Mouse (Mus musculus) heart, adult 11 months (tissue): ENCODE results near the gene Tmem235.
"Not testable (repeated sequence)": the region's sequence is repeated elsewhere in the genome, so short reads cannot be mapped to it uniquely, and the experiment has no call there.

Source experiments
- DNase-seq: peaks from one replicate; pipeline ENCODE4 v3.0.0; 2022

The Tmem235 gene

GRCm38 (mm10) chr11:117833509-117833908, 27.0 kb upstream of the Tmem235 start:
- not testable (repeated sequence) for DNase-seq

- DNase-seq: no peak
These were observed 26.5 kb upstream of the Tmem235 start for GRCm38 (mm10) chr11:117834086-117834485.

DNA sequence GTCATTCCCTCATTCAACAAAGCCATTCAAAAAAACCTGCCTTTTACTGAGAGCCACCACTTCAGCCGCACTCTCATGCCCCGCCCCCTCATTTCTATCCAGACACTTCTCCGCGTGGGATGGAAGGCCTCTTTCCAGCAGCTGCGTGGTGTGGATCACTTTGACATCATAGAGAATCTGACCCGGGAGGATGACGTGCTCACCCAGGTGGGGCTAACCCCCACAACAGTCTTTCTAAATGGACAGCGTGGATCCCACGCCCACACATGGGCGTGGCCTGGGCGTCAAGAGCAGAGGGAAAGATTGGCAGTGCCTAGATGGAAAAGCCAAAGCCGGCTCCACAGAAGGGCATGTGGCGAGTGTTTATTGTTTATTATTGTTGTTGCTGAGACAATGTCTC, 24.2 kb upstream of the Tmem235 start:
- peak; percentile 92 for DNase-seq

DNA sequence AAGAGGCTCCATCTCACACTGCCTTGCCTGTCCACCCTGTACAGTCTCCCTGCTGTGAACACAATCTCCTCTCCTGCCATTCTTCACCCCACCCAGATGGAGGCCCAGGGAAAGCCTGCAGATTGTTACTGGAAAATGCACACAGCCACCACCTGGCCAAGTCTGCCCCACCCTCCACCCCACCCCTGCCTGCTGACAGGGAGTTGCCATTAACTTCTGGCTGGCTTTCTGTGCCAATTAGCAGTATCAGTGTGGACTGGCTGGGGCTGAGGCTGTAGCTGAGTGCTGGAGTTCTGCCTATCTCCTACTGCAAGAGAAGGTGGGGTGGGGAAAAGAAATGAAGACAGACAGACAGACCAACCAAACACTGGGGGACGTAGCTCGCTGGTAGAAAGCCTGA, 22.0 kb upstream of the Tmem235 start:
- DNase-seq: peak; percentile 94

DNA sequence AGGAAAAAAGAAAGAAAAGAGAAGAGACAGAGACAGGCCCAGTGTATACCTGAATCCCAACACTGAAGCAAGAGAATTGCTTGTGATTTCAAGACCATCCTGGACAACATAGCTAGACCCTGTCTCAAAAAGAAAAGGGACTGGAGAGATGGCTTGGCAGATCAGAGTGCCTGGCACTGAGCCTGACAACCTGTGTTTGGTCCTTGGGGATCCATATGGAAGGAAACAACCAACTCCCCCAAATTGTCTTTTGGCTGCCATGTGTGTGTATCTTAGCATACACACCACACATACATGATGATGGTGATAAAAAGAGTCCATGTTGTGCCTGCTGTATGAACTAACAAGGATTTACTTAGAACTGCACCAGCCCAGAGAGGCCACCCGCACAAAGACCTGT, 21.5 kb upstream of the Tmem235 start:
- DNase-seq: no peak

DNA sequence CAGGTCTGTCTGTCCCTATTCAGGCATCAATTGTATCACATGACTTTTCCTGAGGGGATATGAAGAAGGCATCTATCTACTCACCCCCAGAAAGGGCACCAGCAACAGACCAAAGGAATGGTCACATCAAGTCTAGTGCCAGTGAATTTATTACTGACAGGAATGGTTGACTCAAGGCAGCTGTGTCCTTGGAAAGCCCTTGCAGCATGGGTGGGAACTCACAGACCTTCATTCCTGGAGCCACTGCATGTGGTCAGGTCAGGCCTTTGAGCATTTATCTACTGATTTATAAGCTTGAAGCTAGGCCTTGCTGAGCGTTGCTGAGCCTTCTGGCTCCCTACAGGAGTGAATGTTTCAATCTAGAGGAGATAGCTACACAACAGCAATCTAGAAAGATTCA, 19.6 kb upstream of the Tmem235 start:
- no peak for DNase-seq

GRCm38 (mm10) chr11:117843434-117843833, 17.1 kb upstream of the Tmem235 start:
- no peak for DNase-seq

DNA sequence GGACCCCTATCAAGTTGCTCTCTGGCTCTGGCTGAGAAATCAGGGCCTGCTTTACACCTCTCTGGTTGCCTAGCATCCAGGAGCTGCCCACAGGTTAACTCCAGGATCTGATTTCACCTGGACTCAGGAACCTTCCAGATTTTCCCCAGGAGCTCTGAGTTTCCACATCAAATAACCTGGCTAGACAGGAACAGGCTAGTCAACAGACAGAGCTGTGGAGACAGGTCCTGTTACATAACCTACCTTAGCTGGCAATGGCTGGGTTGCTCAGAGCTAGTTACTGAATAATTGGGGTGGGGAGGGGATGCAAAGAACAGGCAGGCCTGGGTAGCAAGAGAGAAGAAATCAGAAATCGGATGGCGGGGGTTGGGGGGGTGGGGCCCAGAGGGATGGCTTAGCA, 15.6 kb upstream of the Tmem235 start:
- DNase-seq: no peak

DNA sequence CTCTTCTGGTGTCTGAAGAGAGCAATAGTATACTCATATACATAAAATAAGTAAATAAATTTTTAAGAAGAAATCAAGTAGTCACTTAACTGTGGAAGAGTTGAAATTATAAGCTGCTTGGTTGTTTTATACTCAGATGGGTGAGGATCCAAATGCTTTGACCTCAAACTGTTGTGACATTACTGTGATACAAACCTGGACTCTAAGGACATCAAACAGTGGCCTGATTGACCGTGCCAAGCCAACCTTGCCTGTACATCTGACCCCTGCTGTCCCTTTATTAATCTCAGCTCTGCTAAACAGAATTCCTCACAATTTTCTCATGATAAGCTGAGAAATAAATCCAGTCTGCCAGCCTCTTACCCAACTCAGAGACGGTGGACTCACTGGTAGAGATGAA, 14.9 kb upstream of the Tmem235 start:
- DNase-seq: no peak

DNA sequence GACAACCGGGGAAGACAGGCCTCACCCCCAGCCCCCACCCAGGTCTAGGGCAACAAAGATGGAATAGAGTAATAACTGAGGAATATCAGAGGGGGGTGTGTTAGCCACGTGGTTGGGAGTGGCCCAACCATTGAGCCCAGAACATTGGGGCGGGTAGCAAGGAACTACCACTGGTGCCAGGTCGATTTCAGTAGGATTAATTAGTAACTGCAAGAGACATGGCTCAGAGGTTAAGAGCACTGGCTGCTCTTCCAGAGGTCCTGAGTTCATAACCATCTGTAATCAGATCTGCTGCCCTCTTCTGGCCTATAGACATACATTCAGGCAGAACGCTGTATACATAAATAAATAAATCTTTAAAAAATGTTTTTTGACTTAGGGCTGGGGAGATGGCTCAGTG, 13.9 kb upstream of the Tmem235 start:
- DNase-seq: no peak

DNA sequence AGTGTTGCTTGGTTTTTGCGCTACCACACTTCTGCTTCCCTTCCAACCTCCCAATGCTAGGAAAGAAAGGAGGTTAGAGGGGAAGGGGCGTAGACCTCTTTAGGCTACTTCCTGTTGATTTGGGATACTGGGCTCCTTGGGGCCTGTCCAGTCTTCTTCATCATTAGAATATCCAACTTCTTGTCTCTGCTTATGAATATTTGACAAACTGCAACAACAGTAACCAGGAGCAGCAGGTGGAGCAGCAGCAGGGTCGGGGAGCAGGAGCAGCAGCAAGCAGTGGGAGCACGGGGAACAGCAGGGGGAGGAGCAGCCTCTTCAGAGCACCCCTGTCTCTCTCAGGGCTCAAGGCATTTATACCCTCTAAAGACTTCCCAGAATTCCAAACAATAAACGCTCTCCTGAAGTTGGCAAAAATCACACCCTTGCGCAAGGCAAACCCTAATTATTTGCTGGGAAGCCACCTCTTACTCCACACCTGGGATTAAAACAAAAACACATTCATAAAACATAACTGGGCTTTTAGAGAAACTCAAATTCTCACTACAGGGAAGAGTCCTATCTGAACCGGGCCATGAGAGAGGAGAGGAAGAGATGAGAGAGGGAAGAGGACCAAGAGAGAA, 12.8 kb upstream of the Tmem235 start:
- DNase-seq: peak; percentile 91

GRCm38 (mm10) chr11:117848271-117848984, 12.1 kb upstream of the Tmem235 start:
- DNase-seq: no peak

DNA sequence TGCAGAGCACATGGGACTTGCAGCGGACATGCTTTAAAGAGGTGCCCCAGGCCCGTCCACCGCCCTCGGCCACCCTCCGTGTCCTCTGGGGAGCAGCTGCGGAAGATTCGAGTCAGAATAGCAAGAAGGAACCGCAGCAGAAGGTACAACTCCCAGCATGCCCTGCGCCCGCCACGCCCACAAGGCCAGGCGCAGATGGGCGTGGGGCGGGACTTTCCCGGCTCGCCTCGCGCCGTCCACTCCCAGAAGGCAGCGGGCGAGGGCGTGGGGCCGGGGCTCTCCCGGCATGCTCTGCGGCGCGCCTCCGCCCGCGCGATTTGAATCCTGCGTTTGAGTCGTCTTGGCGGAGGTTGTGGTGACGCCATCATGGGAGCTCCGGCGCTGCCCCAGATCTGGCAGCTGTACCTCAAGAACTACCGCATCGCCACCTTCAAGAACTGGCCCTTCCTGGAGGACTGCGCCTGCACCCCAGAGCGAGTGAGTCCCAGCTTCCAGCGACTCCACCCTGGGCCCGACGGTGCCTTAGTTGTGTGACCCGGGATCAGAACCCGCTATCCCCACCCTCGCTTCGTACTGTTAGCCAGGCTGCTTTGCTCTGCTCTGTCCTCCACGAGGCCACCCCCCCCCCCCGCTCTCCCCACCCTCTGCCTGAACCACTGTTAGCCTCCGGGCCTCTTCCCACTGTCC, 11.4 kb upstream of the Tmem235 start, which contains the start of gene Birc5:
Gene Birc5, plus strand, starts transcription at position 267 of the 687 bp plus-strand sequence.
- DNase-seq: peak; percentile 99

- no peak for DNase-seq
These were observed 7.7 kb upstream of the Tmem235 start for GRCm38 (mm10) chr11:117852875-117853274.

DNA sequence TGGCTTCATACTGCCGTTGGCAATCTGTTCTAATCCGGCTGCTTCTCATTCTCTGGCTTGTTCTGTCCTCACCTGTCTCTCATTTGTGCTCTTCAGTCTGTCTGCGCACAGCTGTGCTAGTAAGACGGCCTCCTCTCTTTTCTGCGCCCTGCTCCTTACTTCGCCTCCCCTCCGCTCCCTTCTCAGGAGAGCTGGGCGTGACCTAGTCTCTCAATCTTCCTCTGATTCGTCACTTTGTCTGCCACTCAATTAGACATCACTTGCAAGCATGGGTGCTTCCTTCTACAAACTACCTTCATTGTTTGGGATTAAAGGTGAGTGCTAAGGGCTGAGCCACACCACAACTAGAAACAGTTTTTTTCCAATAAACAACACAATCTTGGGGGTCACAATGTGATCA, 6.3 kb upstream of the Tmem235 start:
- no peak for DNase-seq

- DNase-seq: no peak
These were observed 5.2 kb upstream of the Tmem235 start for GRCm38 (mm10) chr11:117855360-117855759.

DNA sequence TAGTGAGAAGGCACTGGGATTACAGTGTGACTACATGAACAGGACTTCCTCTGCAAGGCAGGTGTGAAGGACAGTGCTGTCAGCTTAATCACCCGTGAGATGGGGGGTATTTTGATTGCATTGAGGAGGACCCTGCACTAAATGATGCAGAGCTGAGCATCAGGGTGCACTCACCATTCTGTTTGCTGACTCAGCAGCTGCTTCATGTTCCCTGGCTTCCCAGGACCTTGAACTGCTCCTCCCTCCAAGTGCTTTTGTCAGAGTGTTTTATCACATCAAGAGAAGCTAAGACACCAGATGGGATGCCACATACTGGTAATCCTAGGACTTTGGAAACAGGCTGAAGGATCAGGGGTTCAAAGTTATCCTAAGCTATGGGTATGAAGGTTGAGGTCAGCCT, 4.6 kb upstream of the Tmem235 start:
- DNase-seq: no peak

- no peak for DNase-seq
These were observed 3.1 kb upstream of the Tmem235 start for GRCm38 (mm10) chr11:117857462-117857861.

DNA sequence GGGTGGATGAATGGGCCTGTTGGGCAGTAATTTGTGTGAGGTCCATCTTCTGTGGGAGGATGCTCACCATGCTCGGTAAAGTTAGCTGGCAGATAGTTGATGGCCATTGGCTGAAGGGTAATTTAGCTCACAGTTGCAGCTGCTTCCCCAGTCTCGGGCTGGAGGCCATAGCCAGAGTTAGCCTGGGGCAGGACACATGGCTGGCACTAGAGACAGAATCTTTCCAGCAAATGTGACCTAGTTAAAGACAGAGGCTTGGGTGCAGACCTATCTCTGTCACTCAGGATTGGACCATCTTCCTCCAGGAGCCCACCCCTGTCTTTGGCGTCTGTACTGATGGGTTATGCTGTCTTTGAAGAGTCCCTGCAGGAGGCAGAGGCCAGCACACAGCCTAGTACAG, 2.2 kb upstream of the Tmem235 start:
- no peak for DNase-seq

- DNase-seq: no peak
These were observed 2.8 kb downstream of the Tmem235 start for GRCm38 (mm10) chr11:117863174-117863856.

- DNase-seq: peak; percentile 92
These were observed 4.3 kb downstream of the Tmem235 start for GRCm38 (mm10) chr11:117864805-117865204.

GRCm38 (mm10) chr11:117865988-117866387, 5.4 kb downstream of the Tmem235 start:
- DNase-seq: no peak

DNA sequence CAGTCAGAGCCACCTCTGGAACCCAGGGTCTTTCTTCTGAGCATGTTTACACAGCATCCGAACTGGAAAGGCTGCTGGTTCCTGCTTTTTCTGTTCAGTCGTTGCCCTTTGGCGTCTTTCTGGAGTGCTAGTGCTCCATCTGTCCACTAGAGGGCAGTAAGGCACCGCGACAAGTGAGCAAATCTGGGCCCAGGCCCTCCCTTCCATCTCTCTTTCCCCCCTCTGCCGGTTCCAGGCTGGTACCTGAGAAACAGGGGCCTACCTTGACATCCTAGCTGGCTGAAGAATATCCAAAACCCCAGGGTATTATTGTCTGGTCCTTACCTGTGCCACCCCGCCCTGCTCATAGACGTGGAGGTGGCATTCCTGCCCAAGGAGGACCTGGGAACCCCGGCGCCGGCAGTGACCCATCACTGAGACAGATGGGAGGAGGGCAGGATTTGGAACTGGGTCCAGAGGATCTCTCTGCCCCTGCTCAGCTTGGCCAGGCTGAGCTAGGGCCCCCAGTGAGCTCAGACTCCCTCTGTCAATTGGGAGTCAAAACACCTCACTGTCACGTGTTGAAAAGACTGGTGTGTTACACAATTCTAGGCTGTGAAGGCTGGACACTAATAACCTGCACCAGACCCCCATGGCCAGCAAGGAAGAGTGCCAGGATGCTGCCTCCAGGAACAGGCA, 10.3 kb downstream of the Tmem235 start:
- DNase-seq: peak; percentile 96
